Mouse (Mus musculus) gonadal fat pad, adult 2 months (tissue): Measurements from ENCODE around the gene Nup160. TPM values are rescaled to one million over a fixed set of nuclear protein-coding genes. Genes with fewer than 3 reads are reported as not detected.

Experiments used
- DNase-seq: peaks from one replicate; pipeline ENCODE4 v3.0.0-alpha.2; 2012; ENCODE audit warnings: low read depth
- polyA plus RNA-seq: library from polyadenylated mRNA; depleted of rRNA; stranded (reverse); fragments of >200 nt; gene quantifications from 2 replicates; pipeline ENCODE4 v1.2.3, GENCODE M21; 2012

Nup160 gene
- polyA plus RNA-seq, 1 experiment = 8.1 TPM

DNA sequence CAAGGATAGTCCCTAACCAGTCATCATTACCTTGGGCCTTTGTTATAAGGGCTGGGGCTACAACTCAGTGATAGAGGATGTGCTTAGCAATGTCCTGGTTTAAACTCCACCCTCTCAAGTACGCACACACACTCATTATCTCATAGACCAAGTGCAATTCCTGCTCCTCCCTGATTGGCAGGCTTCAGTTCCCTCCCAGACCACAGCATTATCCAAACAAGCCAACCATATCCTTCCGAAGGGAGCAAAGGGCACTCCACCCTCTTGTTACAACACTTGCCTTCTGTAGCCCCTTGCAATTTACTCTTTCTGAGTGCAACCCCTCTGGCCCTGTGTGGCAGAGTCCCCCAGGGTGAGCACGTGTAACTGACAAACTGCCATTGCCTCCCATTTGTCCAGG lies 15.6 kb upstream of the Nup160 start:
- no peak for DNase-seq

- DNase-seq = no peak
These were observed 10.2 kb upstream of the Nup160 start for GRCm38 (mm10) chr2:90666591-90667387.

DNA sequence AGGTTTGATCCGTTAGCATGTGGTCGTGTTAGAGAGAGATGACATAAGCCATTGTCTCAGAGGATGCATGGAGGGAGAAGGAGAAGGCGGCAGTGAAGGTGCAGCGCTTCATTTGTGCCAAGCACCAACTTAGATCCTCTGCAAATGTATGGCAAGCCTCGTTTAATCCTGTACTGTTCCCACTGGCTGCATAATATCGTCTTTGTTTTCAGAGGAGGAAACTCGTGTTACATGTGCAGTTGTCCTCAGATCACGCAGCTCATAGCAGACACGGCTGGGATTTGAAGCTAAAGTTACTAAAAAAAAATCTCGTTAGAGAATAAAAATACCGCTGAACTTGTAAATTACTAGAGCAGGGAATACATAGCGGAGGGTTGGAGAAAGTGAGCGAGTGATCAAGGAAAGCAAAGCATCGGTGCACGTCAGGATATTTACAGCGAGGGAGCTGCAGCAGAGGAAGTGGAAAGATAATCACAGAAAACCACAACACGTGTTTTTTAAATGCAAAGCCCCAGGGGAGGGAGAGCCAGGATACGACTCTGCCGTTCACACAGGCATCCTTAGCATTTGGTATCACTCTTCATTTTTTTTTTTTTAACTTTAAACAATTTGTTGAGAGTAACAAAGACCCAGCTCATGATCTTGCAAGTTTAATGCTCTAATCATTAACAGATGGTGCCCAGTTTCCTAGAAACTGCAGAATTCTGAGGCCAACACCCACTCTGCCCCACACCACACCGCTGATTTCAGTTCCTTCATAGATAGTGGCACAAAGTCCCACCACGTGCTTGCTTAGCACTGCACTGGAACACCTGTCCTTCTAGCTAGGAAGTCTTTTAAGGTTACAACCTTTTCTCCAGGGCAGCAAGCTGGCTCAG lies 9.4 kb upstream of the Nup160 start:
- no peak for DNase-seq

DNA sequence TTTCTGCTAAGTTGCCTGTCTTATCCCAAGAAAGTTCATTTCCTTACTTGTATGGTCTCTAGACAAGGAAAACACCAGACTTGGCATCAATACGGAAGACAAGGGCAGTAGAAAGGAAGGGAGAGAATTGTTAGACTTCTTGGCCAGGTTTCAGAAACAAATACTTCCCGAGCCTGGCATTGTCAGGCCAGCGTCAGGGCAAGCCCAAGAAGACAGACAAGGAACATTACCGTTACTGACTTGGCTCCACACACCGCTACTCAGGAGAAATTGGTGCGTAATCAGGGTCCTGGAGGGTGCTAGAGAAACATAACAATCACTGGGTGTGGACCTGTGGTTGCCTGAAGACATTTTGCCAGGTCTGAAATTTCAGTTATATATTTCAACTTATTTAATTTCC lies 6.7 kb upstream of the Nup160 start:
- no peak for DNase-seq

GRCm38 (mm10) chr2:90673339-90673738 lies 3.7 kb upstream of the Nup160 start:
- DNase-seq = no peak

- DNase-seq = no peak
These were observed 2.5 kb upstream of the Nup160 start for GRCm38 (mm10) chr2:90674555-90674954.

- DNase-seq = no peak
These were observed 1.5 kb upstream of the Nup160 start for GRCm38 (mm10) chr2:90675488-90675887.

DNA sequence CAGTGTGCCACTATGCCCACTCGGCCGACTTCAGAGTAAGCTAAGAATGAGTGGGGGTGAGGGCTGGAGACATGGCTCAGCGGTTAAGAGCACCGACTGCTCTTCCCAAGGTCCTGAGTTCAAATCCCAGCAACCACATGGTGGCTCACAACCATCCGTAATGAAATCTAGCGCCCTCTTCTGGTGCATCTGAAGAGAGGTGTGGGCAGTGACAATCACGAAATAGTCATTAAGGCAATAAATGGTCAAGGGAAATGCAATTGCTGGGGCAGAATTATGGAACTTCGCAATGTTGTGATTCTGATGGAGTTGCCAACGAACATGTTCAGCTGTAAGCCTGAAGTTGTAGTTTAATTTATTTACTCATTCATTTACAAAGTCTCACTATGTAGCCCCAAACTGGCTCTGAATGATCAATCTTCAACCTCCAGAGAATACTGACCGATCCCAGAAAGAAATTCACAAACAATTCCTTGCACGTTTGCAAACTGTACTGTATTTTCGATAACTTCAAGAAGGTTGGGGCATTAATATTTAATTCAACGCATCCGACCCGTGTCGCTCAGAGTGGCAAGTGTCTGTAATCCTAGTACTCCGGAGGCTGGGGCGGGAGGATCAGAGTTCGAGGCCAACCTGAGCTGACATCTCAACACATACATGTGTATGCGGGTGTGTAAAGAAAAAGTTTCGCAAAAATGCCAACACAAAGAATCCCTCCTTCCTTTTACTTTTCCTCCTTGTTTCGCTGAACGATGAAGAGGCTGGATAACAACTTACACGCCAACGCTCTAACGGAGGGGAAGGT lies 1.4 kb downstream of the Nup160 start:
- no peak for DNase-seq

GRCm38 (mm10) chr2:90679061-90679810 lies 2.2 kb downstream of the Nup160 start:
- peak; percentile 19 for DNase-seq

- DNase-seq = no peak
These were observed 23.9 kb downstream of the Nup160 start for GRCm38 (mm10) chr2:90700943-90701342.

- no peak for DNase-seq
These were observed 31.5 kb downstream of the Nup160 start for GRCm38 (mm10) chr2:90708548-90708947.

DNA sequence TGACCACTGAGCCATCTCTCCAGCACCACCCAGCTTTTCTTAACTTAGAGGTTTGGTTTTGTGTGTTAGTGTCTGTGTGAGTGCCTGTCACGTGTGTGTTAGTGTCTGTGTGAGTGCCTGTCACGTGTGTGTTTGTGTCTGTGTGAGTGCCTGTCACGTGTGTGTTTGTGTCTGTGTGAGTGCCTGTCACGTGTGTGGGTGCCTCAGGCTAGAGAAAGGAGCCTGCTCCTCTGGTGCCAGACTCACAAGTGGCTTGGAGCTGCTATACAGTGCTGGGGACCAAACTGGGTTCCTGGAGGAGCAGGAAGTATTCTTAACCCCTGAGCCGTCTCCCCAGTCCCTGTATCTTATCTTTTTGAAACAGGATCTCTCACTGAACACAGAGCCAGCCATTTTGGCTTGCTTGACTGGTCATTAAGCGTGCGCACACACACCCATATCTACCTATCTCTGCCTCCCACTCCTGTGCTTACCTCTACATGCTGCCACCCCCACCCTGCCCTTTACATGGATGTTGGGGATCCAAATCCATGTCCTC lies 38.6 kb downstream of the Nup160 start:
- no peak for DNase-seq

- DNase-seq = no peak
These were observed 40.4 kb downstream of the Nup160 start for GRCm38 (mm10) chr2:90717366-90717765.

DNA sequence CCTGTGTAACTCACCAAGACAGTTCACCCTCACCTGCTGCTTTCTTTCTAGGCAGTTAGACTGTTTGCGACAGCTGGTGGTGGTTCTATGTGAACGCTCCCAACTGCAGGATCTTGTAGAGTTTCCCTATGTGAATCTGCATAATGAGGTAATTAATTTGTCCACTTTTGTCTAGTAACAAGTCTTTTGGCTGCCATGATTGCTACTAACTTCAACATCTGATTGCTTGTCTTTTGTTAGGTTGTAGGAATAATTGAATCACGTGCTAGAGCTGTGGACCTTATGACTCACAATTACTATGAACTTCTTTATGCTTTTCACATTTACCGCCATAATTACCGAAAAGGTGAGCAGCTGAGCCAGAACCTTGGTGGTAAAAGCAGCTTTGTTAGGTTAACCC lies 40.9 kb downstream of the Nup160 start:
- DNase-seq = no peak

DNA sequence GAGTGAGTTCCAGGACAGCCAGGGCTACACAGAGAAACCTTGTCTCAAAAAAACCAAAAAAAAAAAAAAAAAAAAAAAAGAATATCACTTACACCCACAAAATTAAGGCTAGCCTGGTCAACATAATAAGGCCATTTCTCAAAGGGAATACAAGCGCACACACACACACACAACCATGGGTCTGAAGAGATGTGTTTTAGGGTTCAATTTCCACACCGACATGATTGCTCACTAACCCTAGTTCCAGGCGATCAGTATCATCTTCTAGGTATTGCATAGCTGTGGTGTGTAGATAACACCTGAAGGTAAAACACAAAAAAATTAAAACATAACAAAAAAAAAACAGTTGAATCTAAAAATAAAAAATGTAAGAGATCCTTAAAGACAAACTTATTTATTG lies 49.8 kb downstream of the Nup160 start:
- no peak for DNase-seq

- DNase-seq = no peak
These were observed 58.3 kb downstream of the Nup160 start for GRCm38 (mm10) chr2:90735326-90735725.

DNA sequence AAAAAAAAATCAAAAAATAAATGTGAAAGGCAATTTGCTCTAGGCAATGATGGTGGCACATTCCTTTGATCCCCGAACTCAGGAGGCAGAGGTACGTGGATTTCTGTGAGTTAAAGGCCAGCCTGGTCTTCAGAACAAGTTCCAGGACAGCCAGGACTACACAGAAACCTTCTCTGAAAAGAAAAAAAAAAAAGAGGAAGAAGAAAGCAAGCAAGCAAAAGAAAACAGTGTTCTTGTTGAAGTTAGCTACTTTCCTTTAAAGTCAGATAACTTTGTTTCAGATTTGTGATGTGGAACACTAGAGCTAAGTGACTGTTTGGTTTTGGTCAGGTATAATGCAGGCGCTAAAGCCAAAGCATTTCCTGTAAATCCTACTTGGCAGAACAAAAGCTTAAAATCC lies 61.8 kb downstream of the Nup160 start:
- no peak for DNase-seq

DNA sequence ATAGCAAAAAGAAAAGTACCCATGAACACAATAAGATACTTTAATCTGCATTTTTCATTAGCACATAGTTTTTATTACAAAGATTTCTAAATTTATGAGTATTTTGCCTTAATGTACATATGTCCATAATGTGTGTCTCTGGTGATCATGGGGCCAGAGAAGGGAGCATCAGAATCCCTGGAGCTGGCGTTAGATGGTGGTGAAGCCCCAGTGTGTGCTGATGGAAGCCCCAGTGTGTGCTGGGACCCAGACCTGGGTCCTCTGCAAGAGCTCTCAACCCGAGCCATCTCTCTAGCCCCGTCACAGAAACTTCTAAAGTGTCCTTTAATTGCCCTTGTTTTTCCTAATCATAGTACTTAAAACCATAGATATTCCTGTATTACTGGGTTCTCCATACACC lies 62.3 kb downstream of the Nup160 start:
- no peak for DNase-seq

GRCm38 (mm10) chr2:90739921-90740320 lies 62.9 kb downstream of the Nup160 start:
- DNase-seq = no peak

DNA sequence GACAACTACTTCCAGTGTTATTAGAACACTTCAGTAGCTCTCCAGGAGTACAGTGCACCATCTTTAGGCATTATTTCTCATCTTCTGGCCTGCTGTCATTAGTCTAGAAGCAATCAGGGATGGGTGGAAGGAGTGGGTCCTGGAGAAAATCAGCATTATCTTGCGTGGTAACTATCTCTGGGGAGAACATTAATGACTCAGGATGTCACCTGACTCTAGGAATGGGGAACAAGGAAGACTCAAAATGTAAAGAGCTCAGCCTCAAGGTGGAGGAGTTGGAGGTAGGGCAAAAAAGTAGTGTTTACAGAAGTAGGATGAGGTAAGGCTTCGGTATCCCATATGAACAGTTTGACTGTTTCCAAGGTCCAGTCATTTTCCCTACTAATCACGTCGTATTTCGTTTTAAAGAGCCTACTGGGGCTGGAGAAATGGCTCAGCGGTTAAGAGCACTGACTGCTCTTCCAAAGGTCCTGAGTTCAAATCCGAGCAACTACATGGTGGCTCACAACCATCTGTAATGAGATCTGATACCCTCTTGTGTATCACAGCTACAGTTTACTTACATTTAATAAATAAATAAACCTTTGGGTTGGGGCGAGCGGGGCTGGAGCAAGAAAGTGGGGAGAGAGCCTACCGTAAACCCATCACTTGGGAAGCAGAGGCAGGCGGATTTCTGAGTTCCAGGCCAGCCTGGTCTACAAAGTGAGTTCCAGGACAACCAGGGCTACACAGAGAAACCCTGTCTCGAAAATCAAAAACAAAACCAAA lies 67.5 kb downstream of the Nup160 start:
- no peak for DNase-seq
